Mouse (Mus musculus): Measurements from ENCODE around the gene Ttc33.
"Not testable (repeated sequence)": the region's sequence is repeated elsewhere in the genome, so short reads cannot be mapped to it uniquely, and the experiment has no call there.

The Ttc33 gene

GRCm38 (mm10) chr15:5186293-5186675, 959 bp downstream of the Ttc33 start:
- DNase-seq = no peak

GRCm38 (mm10) chr15:5187116-5187515, 1.8 kb downstream of the Ttc33 start:
- no peak for DNase-seq

- DNase-seq = no peak
Measured at GRCm38 (mm10) chr15:5188029-5188428, 2.7 kb downstream of the Ttc33 start.

- peak; percentile 69 for DNase-seq
Measured at GRCm38 (mm10) chr15:5189504-5190093, 4.3 kb downstream of the Ttc33 start.

GRCm38 (mm10) chr15:5193833-5194232, 8.5 kb downstream of the Ttc33 start:
- peak; percentile 17 for DNase-seq

- no peak for DNase-seq
Measured at GRCm38 (mm10) chr15:5194446-5194845, 9.1 kb downstream of the Ttc33 start.

- DNase-seq = peak; percentile 33
Measured at GRCm38 (mm10) chr15:5194931-5195330, 9.6 kb downstream of the Ttc33 start.

- peak; percentile 34 for DNase-seq
Measured at GRCm38 (mm10) chr15:5195987-5196514, 10.7 kb downstream of the Ttc33 start.

GRCm38 (mm10) chr15:5196691-5197090, 11.4 kb downstream of the Ttc33 start:
- DNase-seq = no peak

- DNase-seq = no peak
Measured at GRCm38 (mm10) chr15:5205222-5205621, 19.9 kb downstream of the Ttc33 start.

GRCm38 (mm10) chr15:5209116-5209515, 23.8 kb downstream of the Ttc33 start:
- no peak for DNase-seq

- no peak for DNase-seq
Measured at GRCm38 (mm10) chr15:5220491-5220890, 35.2 kb downstream of the Ttc33 start.

GRCm38 (mm10) chr15:5230746-5231145, 45.4 kb downstream of the Ttc33 start:
- DNase-seq = not testable (repeated sequence)

- no peak for DNase-seq
Measured at GRCm38 (mm10) chr15:5234659-5235058, 49.3 kb downstream of the Ttc33 start.

- peak; percentile 57 for DNase-seq
Measured at GRCm38 (mm10) chr15:5235527-5235926, 50.2 kb downstream of the Ttc33 start.

GRCm38 (mm10) chr15:5236538-5236937, 51.2 kb downstream of the Ttc33 start:
- peak; percentile 85 for DNase-seq

- DNase-seq = peak; percentile 16
Measured at GRCm38 (mm10) chr15:5237012-5237660, 51.8 kb downstream of the Ttc33 start.

GRCm38 (mm10) chr15:5238073-5238472, 52.7 kb downstream of the Ttc33 start:
- no peak for DNase-seq

GRCm38 (mm10) chr15:5238553-5238952, 53.2 kb downstream of the Ttc33 start:
- DNase-seq = no peak

- DNase-seq = no peak
Measured at GRCm38 (mm10) chr15:5239361-5239760, 54.0 kb downstream of the Ttc33 start.

- peak; percentile 30 for DNase-seq
Measured at GRCm38 (mm10) chr15:5239901-5240300, 54.6 kb downstream of the Ttc33 start.

GRCm38 (mm10) chr15:5240360-5240759, 55.0 kb downstream of the Ttc33 start:
- DNase-seq = no peak

- DNase-seq = peak; percentile 63
Measured at GRCm38 (mm10) chr15:5241304-5242201, 56.2 kb downstream of the Ttc33 start.

Measured in kidney, postnatal 14 days (tissue).